Mouse (Mus musculus) thymus, adult 2 months (tissue): Measurements from ENCODE around the gene Tmem127.

Experiments used
- CTCF ChIP-seq: fragments of 200-500 bp; IDR thresholded peaks from 2 replicates; pipeline ENCODE4 v1.5.1; 2012; ENCODE audit warnings: mild to moderate bottlenecking, control low read depth, low read length, moderate library complexity, borderline replicate concordance; ENCODE audit not compliant: control insufficient read depth, poor library complexity, insufficient read depth; ENCODE audit errors: extremely low read depth
- POLR2A ChIP-seq: fragments of 200-500 bp; IDR thresholded peaks from 2 replicates; pipeline ENCODE4 v1.6.1; 2012; ENCODE audit warnings: mild to moderate bottlenecking, low read length, control low read depth, moderate library complexity; ENCODE audit not compliant: control insufficient read depth, poor library complexity, insufficient read depth; ENCODE audit errors: extremely low read depth

DNA sequence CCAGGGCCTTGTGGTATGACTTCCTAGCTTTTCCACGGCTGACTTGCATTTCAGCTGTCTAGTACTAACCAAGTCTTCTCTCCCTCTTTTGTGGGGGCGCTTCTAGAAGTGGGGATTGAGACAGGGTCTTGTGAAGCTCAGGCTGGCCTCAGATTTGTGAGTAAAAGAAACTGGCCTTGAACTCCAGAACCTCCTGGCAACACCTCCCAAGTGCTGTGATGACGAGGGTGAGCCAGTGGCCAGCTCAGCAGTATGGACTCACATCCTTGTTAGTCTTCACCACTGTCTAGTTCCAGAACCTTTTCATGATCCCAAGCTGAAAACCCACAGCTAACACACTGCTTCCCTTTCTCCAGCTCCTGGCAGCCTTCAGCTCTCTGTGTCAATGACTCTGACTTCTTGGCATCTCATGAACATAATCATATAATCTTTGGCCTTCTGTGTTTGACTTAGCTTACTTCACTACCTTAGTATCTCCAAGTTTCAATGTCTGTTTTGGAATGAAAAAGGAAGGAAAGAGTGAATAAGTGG lies 7.0 kb downstream of the Tmem127 start:
- TF ChIP-seq CTCF (no peak), POLR2A (no peak)
